Mouse (Mus musculus) Patski (cell line): Measurements from ENCODE around the gene Ckb. TPM values are rescaled to one million over a fixed set of nuclear protein-coding genes. Genes with fewer than 3 reads are reported as not detected.
"Not testable (repeated sequence)": the region's sequence is repeated elsewhere in the genome, so short reads cannot be mapped to it uniquely, and the experiment has no call there.

Source experiments
- ATAC-seq: fragments of 100-300 bp; one replicate; pipeline ENCODE4 v1.8.0; 2021
- CTCF ChIA-PET: fragments of 350-600 bp; sonication (Branson Sonifier 250); formaldehyde crosslinking; loops from one replicate; lab custom pipeline; 2022; ENCODE audit warnings: inconsistent platforms; lab: Charles Lee
- POLR2A ChIA-PET: fragments of 350-600 bp; sonication (Branson Sonifier 250); formaldehyde crosslinking; loops from one replicate; lab custom pipeline; 2022; ENCODE audit warnings: antibody characterized with exemption, inconsistent platforms; lab: Charles Lee
- DNase-seq: peaks from one replicate; pipeline ENCODE4 v3.0.0-alpha.2; 2011; ENCODE audit warnings: low read depth, low spot score
- H3K27me3 ChIP-seq: fragments of 371-371 bp; one replicate; pipeline ENCODE4 v1.5.1; 2021
- CTCF ChIP-seq: fragments of 100-300 bp; IDR thresholded peaks from one replicate; pipeline ENCODE4 v1.5.1; 2021
- in situ Hi-C: fragments of 300-500 bp; cut with MboI; formaldehyde crosslinking; loops from 3 replicates; pipeline ENCODE4 v1.11.1; 2018; ENCODE audit warnings: low pct_unique_long_range_greater_than_20kb, mixed read lengths
- polyA plus RNA-seq: library from polyadenylated mRNA; unstranded; gene quantifications from one replicate; pipeline ENCODE4 v1.2.3, GENCODE M21; 2021

Ckb gene
- polyA plus RNA-seq, 1 experiment from 2014 or later, result 69.4 TPM

- POLR2A ChIA-PET, result no interaction called here
- in situ Hi-C loops, result no loop called here
- CTCF ChIA-PET, result interaction anchor here (0.5 to 1.9 kb wide), 4 partner anchors 8 to 46 kb away, joined by 3 to 4 read pairs (median 3); no protein-coding TSS in a partner anchor
- TF ChIP-seq CTCF, result no peak
- ATAC-seq, result no peak
- H3K27me3 ChIP-seq, result no peaks in the 10 kb centered on the region
- DNase-seq, result no peak
Measured at GRCm38 (mm10) chr12:111663228-111664143, 8.7 kb downstream of the Ckb start.

DNA sequence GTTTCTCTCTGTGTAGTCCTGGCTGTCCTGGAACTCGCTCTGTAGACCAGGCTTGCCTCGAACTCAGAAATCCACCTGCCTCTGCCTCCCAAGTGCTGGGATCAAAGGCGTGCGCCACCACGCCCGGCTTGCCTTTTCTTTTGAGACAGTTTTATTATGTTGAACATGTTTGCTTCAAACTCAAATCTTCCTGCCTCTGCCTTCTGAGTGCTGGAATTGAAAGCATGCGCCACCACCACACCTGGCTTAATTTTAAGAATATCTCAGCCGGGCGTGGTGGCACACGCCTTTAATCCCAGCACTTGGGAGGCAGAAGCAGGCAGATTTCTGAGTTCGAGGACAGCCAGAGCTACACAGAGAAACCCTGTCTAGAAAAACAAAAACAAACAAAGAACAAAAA, 10.6 kb downstream of the Ckb start:
- in situ Hi-C loops, ATAC-seq, DNase-seq, CTCF ChIA-PET, POLR2A ChIA-PET, H3K27me3 ChIP-seq: not testable (repeated sequence)

- ChIA-PET CTCF (no interaction called here), POLR2A (no interaction called here)
- in situ Hi-C loops, result no loop called here
- ATAC-seq (no peak), DNase-seq (no peak)
- no peaks in the 10 kb centered on the region for H3K27me3 ChIP-seq
- TF ChIP-seq CTCF, result no peak
Measured at GRCm38 (mm10) chr12:111660628-111661027, 11.5 kb downstream of the Ckb start.

DNA sequence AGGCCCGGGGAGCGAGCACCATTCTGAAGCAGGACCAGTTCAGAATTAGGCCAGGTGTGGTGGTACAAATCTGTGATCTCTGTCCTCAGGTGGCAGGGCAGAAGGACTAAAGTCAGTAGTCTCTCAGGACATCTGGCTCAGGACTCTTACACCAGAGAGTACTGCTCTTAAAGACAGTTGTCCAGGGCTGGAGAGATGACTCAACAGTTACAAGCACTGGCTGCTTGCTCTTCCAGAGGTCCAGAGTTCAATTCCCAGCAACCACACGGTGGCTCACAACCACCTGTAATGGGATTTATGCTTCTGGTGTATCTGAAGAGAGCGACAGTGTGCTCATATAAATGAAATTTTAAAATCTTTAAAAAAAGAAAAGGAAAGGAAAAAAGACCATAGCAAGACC, 12.8 kb downstream of the Ckb start:
- ChIA-PET CTCF (no interaction called here), POLR2A (no interaction called here)
- H3K27me3 ChIP-seq, result no peaks in the 10 kb centered on the region
- ATAC-seq (no peak), DNase-seq (no peak)
- in situ Hi-C loops, result loop anchor here (5.0 kb wide), 1 partner anchor 68 kb away; no protein-coding TSS in a partner anchor
- TF ChIP-seq CTCF, result no peak

DNA sequence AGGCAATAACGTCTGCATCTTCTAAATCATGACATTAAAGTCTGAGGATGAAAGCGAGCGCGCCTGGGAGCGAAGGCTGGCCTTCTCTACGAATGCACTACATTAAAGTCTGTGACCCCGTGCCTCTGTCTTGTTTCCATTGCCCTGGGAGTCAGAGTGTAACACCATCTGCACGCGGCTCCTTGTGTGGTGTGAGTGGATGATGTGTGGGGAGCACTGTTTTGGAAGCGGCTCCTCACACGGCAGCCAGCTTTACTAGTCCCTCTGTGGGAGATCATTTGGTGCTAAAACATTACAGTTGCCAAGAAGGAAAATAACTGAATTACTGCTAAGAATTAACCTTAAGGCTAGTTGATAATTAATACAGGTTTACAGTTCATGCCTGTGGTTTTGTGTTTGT, 16.4 kb downstream of the Ckb start:
- no peak for TF ChIP-seq CTCF
- peak; percentile 49 for DNase-seq

DNA sequence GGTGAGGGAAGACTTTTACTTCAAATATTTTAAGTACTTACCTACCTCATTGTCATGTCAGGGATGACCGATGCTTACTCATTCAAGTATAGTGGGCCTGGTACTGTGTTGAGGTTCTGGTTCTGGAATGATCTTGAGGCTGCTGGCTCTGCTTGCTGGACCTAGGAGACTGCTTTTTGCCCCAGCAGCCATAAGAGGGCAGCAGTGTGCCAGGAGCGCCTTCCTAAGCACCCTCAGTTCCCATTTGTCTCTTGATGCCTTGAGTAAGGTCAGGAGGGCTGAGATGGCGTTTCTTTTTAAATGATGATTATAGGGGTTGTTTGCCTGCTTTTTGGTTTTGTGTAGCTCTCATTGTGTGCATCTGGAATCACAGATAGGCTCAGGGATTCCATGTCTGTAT, 18.7 kb downstream of the Ckb start:
- TF ChIP-seq CTCF, result peak; percentile 92
- DNase-seq (no peak), ATAC-seq (peak; percentile 45)
- ChIA-PET CTCF (interaction anchor here (1.0 to 3.1 kb wide), 6 partner anchors 10 to 102 kb away, joined by 3 to 17 read pairs (median 4); no protein-coding TSS in a partner anchor), POLR2A (interaction anchor here (0.6 kb wide), 1 partner anchor 8 kb away, joined by 6 read pairs; no protein-coding TSS in a partner anchor)
- in situ Hi-C loops, result loop anchor here (5.0 kb wide), 1 partner anchor 44 kb away; no protein-coding TSS in a partner anchor
- H3K27me3 ChIP-seq, result no peaks in the 10 kb centered on the region

More for the DNA sequence above, 16.4 kb downstream of the Ckb start:
- ChIA-PET POLR2A (no interaction called here), CTCF (interaction anchor here (1.6 to 3.1 kb wide), 2 partner anchors 13 to 40 kb away, joined by 6 to 11 read pairs; no protein-coding TSS in a partner anchor)
- no peaks in the 10 kb centered on the region for H3K27me3 ChIP-seq
- peak; percentile 34 for ATAC-seq
- in situ Hi-C loops, result loop anchor here (5.0 kb wide), 1 partner anchor 72 kb away; no protein-coding TSS in a partner anchor

DNA sequence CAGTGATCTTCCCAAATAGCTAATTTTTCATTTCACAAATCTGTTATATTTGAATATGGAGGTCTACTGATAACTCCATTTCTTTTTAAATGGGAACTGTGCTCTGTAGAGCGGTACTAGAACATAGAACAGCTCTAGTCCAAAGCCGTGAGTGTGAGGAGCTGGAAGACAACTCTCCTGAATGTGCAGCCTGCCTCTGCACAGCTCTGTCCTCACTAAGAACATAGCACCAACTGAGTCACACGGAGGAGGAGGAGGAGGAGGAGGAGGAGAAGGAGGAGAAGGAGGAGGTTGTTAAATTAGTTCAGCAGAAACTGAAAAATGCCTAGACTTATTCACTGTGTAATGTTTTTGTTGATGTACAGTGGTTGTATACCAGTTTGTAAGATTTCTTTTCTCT, 19.2 kb downstream of the Ckb start:
- TF ChIP-seq CTCF, result no peak
- no peak for ATAC-seq
- in situ Hi-C loops, result loop anchor here (5.0 kb wide), 1 partner anchor 44 kb away; no protein-coding TSS in a partner anchor
- H3K27me3 ChIP-seq, result no peaks in the 10 kb centered on the region
- no peak for DNase-seq
- ChIA-PET CTCF (interaction anchor here (1.2 to 2.6 kb wide), 2 partner anchors 43 to 102 kb away, joined by 3 to 17 read pairs; no protein-coding TSS in a partner anchor), POLR2A (no interaction called here)

DNA sequence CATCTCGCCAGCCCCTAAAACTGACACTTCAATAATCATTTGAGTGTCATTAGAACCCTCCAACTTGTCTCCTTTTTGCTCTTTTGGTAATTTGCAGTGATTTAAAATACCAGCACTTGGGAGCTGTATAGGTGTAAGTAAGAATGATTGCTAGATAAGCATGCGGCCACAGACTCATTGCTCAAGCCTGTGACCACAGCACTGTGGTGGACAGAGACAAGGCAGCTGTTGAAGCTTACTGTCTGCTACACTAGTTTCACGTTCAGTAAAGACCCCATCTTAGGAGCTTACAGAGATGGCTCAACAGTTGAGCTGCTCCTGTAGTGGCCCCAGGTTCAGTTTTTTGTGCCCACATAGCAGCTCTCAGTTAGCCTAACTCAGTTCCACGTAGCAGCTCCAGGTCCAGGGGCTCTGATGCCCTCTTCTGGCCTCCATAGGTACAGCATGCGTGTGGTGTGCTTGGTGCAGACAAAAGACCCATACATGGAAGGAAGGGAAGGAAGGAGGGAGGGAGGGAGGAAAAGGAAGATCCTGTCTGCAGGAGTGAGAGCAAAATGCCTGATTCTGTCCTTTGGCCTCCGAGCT, 24.0 kb downstream of the Ckb start:
- ATAC-seq (peak; percentile 62), DNase-seq (no peak)
- in situ Hi-C loops, result loop anchor here (5.0 kb wide), 1 partner anchor 96 kb away; no protein-coding TSS in a partner anchor

More for the DNA sequence above, 24.0 kb downstream of the Ckb start:
- peak; percentile 71 for TF ChIP-seq CTCF
- CTCF ChIA-PET, result interaction anchor here (0.9 to 1.5 kb wide), 3 partner anchors 90 to 97 kb away, joined by 3 to 5 read pairs (median 4); no protein-coding TSS in a partner anchor
- no peaks in the 10 kb centered on the region for H3K27me3 ChIP-seq
- POLR2A ChIA-PET, result no interaction called here

Other genes with a start within 250 kb of the Ckb start
- gene Tnfaip2, start 229.9 kb downstream of the Ckb start, polyA plus RNA-seq, result 57.5 TPM
- gene Gm266, start 186.5 kb downstream of the Ckb start, polyA plus RNA-seq, result 2.3 TPM
- 251 TPM for gene Eif5, start 134.3 kb downstream of the Ckb start, polyA plus RNA-seq
- 85.4 TPM for gene Mark3, start 97.8 kb downstream of the Ckb start, polyA plus RNA-seq
- 12.9 TPM for gene Trmt61a, start 5.8 kb upstream of the Ckb start, polyA plus RNA-seq
- 40.1 TPM for gene Bag5, start 40.9 kb upstream of the Ckb start, polyA plus RNA-seq
- gene Apopt1, start 40.9 kb upstream of the Ckb start, polyA plus RNA-seq, result 36.7 TPM
- gene Klc1, start 86.5 kb upstream of the Ckb start, polyA plus RNA-seq, result 110 TPM
- gene Xrcc3, start 141.5 kb upstream of the Ckb start, polyA plus RNA-seq, result 4.1 TPM
- 42.1 TPM for gene Zfyve21, start 141.8 kb upstream of the Ckb start, polyA plus RNA-seq
- gene Ppp1r13b, start 235.8 kb upstream of the Ckb start, polyA plus RNA-seq, result 6.9 TPM